Mouse (Mus musculus) testis, postnatal 14 days (tissue): ENCODE results near the gene Immp2l.
"Not testable (repeated sequence)": the region's sequence is repeated elsewhere in the genome, so short reads cannot be mapped to it uniquely, and the experiment has no call there.

Experiments
- DNase-seq: peaks from one replicate; pipeline ENCODE4 v3.0.0; 2021; ENCODE audit warnings: low spot score

The Immp2l gene

DNA sequence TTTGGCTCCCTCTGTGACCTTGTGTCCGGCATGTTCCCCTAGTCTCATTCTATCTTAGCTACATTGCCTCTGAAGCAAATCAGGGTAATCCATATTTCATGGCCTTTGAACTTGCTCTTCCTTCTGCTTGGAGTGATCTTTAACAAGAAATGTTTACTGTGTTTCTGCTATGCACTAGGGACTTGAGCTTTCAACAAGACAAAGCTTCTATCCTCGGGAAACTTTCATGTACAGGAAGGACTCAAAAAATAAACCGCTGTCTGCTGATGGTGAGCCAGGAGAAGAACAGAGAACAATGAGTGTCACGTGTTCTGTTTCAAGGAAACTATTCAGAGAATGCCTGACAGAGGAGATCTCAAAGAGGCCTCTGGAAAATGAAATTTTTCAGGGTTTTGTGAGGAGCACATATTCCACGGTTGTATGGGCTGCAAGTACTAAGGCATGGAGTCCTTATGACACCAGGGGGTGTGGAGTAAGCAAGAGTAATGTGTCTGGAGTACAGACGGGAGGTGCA, 814.5 kb downstream of the Immp2l start:
- no peak for DNase-seq

GRCm38 (mm10) chr12:41839241-41839640, 815.4 kb downstream of the Immp2l start:
- no peak for DNase-seq

GRCm38 (mm10) chr12:41842694-41843329, 818.9 kb downstream of the Immp2l start:
- DNase-seq = no peak

DNA sequence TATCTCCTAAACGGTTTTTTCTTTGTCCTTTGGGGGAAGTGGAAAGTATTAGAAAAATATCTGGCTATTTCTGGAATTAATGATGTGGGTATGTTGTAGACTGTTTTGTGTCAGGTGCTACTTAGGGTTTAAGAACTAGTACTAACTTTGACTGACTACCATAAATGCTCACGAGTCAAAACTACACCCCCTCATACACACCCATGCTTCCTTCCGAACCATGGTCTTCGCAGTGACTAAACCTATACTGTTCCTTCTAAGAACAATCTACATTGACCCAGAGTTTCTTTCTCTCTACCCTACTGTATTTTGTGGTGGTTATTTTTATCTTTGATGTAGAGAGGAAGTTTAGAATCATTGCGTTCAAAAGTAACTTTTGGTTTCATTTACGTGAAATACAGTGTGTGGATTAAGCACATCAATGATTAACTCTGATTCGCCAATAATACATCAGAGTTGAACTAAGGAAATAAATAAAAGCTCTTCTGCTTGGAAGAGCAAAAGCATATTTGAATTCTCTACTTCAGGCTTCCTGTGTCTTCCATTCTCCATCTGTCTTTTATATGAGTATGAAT, 828.1 kb downstream of the Immp2l start:
- no peak for DNase-seq

GRCm38 (mm10) chr12:41859652-41860051, 835.8 kb downstream of the Immp2l start:
- not testable (repeated sequence) for DNase-seq

- DNase-seq = no peak
These were observed 844.4 kb downstream of the Immp2l start for GRCm38 (mm10) chr12:41868317-41868716.

GRCm38 (mm10) chr12:41874015-41874414, 850.1 kb downstream of the Immp2l start:
- DNase-seq = no peak

DNA sequence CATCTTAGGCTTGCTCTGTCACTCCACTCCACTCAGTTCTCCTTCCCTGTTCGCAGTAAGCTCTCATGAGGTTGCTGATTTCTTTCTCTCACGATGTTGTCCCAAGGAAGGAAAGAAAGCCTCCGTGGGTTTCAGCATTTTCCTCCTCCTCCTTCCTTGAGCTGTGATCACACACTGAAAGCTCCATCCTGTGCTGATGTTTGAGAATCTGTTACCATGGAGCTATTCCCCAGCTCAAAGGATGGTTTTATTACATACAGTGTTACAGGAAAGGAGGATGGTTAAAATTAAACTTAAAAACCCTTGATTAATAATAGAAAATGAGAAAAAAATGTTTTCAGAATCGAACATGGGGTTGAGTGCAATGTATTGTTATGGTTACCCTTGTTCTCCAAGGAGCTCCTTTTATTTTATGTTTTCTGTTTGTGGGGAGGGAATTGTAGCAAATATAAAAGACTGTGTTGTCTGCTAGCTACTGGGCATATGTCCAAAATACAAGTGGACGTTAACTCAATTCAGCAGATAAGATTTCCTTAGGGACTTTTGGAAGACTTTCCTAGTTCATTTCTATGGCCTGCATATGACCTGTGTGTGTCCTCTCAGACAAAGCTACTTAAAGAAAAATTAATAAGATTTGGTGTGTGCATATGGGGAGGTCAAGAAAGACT, 853.5 kb downstream of the Immp2l start:
- DNase-seq = no peak

- DNase-seq = no peak
These were observed 854.6 kb downstream of the Immp2l start for GRCm38 (mm10) chr12:41878493-41878892.

DNA sequence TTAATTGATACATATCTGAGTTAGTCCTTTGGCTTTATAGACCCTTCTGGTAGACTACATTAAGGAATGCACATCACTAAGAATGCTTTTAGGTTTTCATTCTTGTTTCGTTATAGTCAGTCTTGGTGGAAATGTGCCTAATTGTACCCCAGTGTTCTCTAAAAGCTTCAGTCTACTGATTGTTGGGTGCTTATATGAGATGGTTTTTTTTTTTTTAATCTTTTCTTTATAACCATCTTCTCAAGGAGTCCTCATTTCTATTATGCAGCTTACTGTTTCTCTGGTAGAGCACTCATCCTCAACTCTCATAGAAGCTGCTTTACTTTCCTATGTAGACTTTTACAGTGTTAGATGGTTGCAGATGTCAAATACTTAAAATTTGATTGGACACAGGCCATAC, 855.1 kb downstream of the Immp2l start:
- no peak for DNase-seq

DNA sequence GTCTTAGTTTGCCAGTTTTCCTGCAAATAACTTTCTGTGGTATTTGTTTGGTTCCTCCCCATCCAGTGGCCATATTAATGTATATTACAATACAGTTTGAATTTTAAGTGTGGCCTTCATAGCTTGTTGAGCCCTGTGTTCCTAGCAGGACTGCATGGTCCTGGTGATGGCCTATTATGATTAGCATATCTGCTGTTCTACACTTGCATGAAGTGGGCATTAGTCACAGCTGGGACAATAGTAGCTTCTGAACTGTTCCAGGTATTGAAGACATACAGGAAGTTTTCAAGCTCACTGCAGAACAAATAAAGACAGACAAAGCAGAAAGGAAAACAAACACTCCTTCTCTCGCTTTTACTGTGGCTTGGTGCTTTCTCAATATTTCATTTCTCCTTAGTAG, 855.5 kb downstream of the Immp2l start:
- no peak for DNase-seq

DNA sequence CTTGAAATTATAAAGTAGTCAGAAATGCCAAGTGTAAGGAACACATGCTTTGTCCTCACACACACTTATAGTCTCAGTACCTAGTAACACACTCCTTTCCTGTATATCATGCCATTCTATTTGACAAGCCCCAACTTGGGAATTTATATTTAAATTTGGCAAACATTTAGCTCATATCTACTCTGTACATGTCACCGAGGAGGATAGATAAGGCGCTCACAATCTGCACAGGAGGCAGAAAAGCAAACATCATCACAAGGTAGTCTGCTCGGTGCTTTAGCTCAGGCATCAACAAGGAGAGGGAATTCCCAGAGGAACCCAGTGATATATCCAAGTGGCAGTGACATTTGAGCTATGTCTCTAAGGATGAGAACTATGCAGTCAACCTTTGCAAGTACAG, 856.9 kb downstream of the Immp2l start:
- DNase-seq = no peak

DNA sequence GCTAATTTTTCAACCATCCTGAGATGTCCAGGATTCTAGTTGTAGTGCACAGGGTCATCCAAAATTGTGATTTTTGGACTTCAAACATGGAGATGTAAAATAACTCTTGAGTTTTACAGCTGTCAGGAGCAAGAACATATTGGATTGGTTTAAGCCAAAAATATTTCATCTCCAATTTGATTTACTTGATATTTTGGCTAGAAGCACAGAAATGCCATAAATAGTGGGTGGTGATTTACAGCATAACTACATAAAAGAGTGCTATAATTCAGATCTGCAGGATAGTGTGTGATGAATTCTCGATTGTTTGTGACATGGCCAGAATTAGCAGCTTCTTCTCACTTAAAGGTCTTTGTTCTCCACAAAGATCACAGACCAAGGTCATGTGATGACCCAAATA, 884.1 kb downstream of the Immp2l start:
- no peak for DNase-seq

DNA sequence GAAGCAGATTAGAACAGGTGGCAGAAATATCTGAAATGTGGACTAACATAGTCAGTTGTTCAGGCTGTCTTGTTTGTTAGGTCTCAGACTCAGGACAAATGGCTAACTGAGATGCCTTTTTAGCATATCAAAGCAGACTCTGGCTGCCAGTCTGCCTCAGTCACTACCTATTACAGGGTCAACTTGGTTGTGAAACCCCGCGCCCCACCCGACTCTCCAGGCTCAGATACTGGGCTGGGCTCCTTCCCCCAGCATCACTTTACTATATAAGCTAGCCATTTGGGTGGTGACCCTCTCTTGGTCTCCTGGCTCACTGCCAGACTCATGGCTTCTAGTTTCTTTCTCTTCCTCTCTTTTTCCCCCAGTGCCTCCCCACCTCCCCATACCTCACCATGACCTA, 887.7 kb downstream of the Immp2l start:
- no peak for DNase-seq

- DNase-seq = no peak
These were observed 913.9 kb downstream of the Immp2l start for GRCm38 (mm10) chr12:41937751-41938150.

DNA sequence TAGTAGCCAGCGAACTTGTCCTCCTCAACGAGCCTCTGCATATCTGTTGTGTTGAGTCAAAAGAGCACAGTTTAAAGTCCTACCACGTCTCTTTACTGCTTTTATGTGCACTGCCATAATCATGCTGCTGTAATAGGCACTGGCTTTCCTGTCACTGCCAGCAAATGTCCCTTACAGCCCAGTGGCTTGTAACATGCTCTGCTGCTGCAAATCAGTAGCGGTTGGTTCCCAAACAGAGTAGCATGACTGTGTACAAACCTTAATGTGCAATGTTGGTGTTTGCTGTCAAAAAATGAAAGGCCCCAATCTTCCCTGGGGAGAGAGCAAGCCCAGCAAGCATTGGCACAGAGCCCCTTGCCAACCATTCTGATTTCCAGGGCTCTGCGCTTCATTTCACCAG, 918.0 kb downstream of the Immp2l start:
- no peak for DNase-seq

GRCm38 (mm10) chr12:41944079-41944672, 920.3 kb downstream of the Immp2l start:
- no peak for DNase-seq

GRCm38 (mm10) chr12:41946536-41946935, 922.6 kb downstream of the Immp2l start:
- no peak for DNase-seq

DNA sequence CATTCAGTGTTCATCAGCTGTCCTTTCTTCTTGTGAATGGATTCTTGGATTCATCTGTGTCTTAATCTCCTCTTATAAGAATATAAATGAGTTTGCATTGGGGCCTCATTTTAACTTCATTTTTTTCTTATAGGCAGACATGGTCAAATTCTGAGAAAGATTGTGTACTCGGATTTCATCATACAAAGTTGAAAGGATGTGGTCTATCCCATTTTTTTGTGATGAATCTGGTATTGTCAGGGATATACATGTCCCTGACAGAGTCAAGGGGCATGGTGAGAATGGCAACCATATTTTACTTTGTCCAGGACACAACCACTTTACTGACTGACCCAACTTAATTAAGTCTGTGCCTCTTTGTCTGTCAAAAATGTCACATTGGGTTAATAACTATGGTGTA, 925.5 kb downstream of the Immp2l start:
- no peak for DNase-seq

DNA sequence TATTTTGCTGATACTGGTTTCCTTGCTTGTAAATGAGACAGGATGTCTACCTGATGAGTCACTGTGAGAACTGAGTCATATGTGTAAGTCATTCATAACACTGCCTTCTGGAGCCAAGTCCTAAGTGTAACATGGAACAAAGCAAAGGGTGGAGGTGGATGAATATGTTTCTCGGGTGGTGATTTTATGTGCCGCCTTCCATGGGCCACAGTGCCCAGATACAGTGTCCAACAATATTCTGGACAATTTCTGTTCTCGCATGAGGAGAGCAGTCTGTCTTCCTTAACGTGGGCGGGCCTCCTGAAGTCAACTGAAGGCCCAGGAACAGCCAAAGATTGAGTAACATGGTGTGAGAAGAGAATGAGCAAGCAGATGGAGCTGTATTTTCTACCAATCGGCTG, 926.0 kb downstream of the Immp2l start:
- no peak for DNase-seq

DNA sequence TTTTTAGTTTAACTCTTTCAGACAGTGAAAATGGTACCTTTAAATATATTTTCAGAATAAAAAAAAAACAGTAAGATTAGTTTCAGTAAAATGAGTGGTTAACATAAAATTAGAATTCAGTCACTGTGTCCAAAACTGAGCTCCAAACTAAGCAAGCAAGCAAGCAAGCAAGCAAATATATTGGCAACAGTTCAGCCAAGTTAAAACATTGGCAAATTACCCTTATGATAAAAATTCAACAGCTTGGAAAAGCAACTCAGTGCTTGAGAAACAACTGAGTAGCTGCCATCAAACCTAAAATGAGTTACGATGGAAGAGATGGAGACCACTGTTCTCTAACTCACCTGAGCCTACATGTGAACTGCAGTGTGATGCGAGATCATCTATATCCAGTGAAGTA, 926.8 kb downstream of the Immp2l start:
- no peak for DNase-seq

GRCm38 (mm10) chr12:41961038-41961437, 937.1 kb downstream of the Immp2l start:
- no peak for DNase-seq

- DNase-seq = no peak
These were observed 967.5 kb downstream of the Immp2l start for GRCm38 (mm10) chr12:41991408-41991807.
